Mouse (Mus musculus): ENCODE measurements around the gene Syde2. TPM values are rescaled to one million over a fixed set of nuclear protein-coding genes. Genes with fewer than 3 reads are reported as not detected.

Gene Syde2
- polyA plus RNA-seq (2012; rRNA removed): 1.9 and 3.0 TPM in 2 replicates

- TF ChIP-seq CTCF (IDR thresholded peaks at IDR 0.05; ENCODE audit: borderline replicate concordance, extremely low read depth, insufficient read depth, insufficient read length) (no peak), POLR2A (IDR thresholded peaks at IDR 0.05; ENCODE audit: borderline replicate concordance, extremely low read depth, insufficient read depth, insufficient read length, poor library complexity, severe bottlenecking) (peak; percentile 44; the same call in 1 of the 2 replicates)
- peak; percentile 89 for DNase-seq (ENCODE audit: low read depth)
Observed at GRCm38 (mm10) chr3:145987268-145987969, at the start of gene Syde2. Gene Syde2 (plus strand): TSS chr3:145987870.

- DNase-seq (ENCODE audit: low read depth): peak; percentile 31
Observed at GRCm38 (mm10) chr3:145938405-145939349, 49.0 kb upstream of the Syde2 start.

GRCm38 (mm10) chr3:145939402-145939801 is 48.3 kb upstream of the Syde2 start:
- peak; percentile 23 for DNase-seq (ENCODE audit: low read depth)
- no peak for TF ChIP-seq POLR2A (IDR thresholded peaks at IDR 0.05; ENCODE audit: borderline replicate concordance, extremely low read depth, insufficient read depth, insufficient read length, poor library complexity, severe bottlenecking)
- TF ChIP-seq CTCF (IDR thresholded peaks at IDR 0.05; ENCODE audit: borderline replicate concordance, extremely low read depth, insufficient read depth, insufficient read length): no peak

More at GRCm38 (mm10) chr3:145938405-145939349, 49.0 kb upstream of the Syde2 start:
- TF ChIP-seq CTCF (IDR thresholded peaks at IDR 0.05; ENCODE audit: borderline replicate concordance, extremely low read depth, insufficient read depth, insufficient read length) (peak; percentile 24; the same call in 1 of the 2 replicates), POLR2A (IDR thresholded peaks at IDR 0.05; ENCODE audit: borderline replicate concordance, extremely low read depth, insufficient read depth, insufficient read length, poor library complexity, severe bottlenecking) (no peak)

- no peak for DNase-seq (ENCODE audit: low read depth)
- no peak for TF ChIP-seq CTCF (IDR thresholded peaks at IDR 0.05; ENCODE audit: borderline replicate concordance, extremely low read depth, insufficient read depth, insufficient read length)
- TF ChIP-seq POLR2A (IDR thresholded peaks at IDR 0.05; ENCODE audit: borderline replicate concordance, extremely low read depth, insufficient read depth, insufficient read length, poor library complexity, severe bottlenecking): no peak
Observed at GRCm38 (mm10) chr3:145939971-145940370, 47.7 kb upstream of the Syde2 start.

- DNase-seq (ENCODE audit: low read depth): peak; percentile 76
- TF ChIP-seq CTCF (IDR thresholded peaks at IDR 0.05; ENCODE audit: borderline replicate concordance, extremely low read depth, insufficient read depth, insufficient read length) (peak; percentile 83; the same call in 1 of the 2 replicates), POLR2A (IDR thresholded peaks at IDR 0.05; ENCODE audit: borderline replicate concordance, extremely low read depth, insufficient read depth, insufficient read length, poor library complexity, severe bottlenecking) (no peak)
Observed at GRCm38 (mm10) chr3:145941971-145942370, 45.7 kb upstream of the Syde2 start.

- no peak for TF ChIP-seq CTCF (IDR thresholded peaks at IDR 0.05; ENCODE audit: borderline replicate concordance, extremely low read depth, insufficient read depth, insufficient read length)
- no peak for TF ChIP-seq POLR2A (IDR thresholded peaks at IDR 0.05; ENCODE audit: borderline replicate concordance, extremely low read depth, insufficient read depth, insufficient read length, poor library complexity, severe bottlenecking)
- no peak for DNase-seq (ENCODE audit: low read depth)
Observed at GRCm38 (mm10) chr3:145944348-145944747, 43.3 kb upstream of the Syde2 start.

- TF ChIP-seq CTCF (IDR thresholded peaks at IDR 0.05; ENCODE audit: borderline replicate concordance, extremely low read depth, insufficient read depth, insufficient read length): no peak
- TF ChIP-seq POLR2A (IDR thresholded peaks at IDR 0.05; ENCODE audit: borderline replicate concordance, extremely low read depth, insufficient read depth, insufficient read length, poor library complexity, severe bottlenecking): no peak
- no peak for DNase-seq (ENCODE audit: low read depth)
Observed at GRCm38 (mm10) chr3:145945904-145946303, 41.8 kb upstream of the Syde2 start.

- TF ChIP-seq CTCF (IDR thresholded peaks at IDR 0.05; ENCODE audit: borderline replicate concordance, extremely low read depth, insufficient read depth, insufficient read length) (no peak), POLR2A (IDR thresholded peaks at IDR 0.05; ENCODE audit: borderline replicate concordance, extremely low read depth, insufficient read depth, insufficient read length, poor library complexity, severe bottlenecking) (no peak)
- DNase-seq (ENCODE audit: low read depth): no peak
Observed at GRCm38 (mm10) chr3:145946654-145947053, 41.0 kb upstream of the Syde2 start.

GRCm38 (mm10) chr3:145947539-145948204 is 40.0 kb upstream of the Syde2 start:
- no peak for TF ChIP-seq CTCF (IDR thresholded peaks at IDR 0.05; ENCODE audit: borderline replicate concordance, extremely low read depth, insufficient read depth, insufficient read length)
- TF ChIP-seq POLR2A (IDR thresholded peaks at IDR 0.05; ENCODE audit: borderline replicate concordance, extremely low read depth, insufficient read depth, insufficient read length, poor library complexity, severe bottlenecking): no peak
- DNase-seq (ENCODE audit: low read depth): peak; percentile 89

GRCm38 (mm10) chr3:145950034-145950814 is 37.4 kb upstream of the Syde2 start:
- TF ChIP-seq POLR2A (IDR thresholded peaks at IDR 0.05; ENCODE audit: borderline replicate concordance, extremely low read depth, insufficient read depth, insufficient read length, poor library complexity, severe bottlenecking) (no peak), CTCF (IDR thresholded peaks at IDR 0.05; ENCODE audit: borderline replicate concordance, extremely low read depth, insufficient read depth, insufficient read length) (peak; percentile 67; the same call in 1 of the 2 replicates)
- DNase-seq (ENCODE audit: low read depth): peak; percentile 89
